Mouse (Mus musculus) embryonic facial prominence, embryonic 13.5 days (tissue): ENCODE data around the gene Tkt. TPM values are rescaled to one million over a fixed set of nuclear protein-coding genes. Genes with fewer than 3 reads are reported as not detected.
"Not testable (repeated sequence)": the region's sequence is repeated elsewhere in the genome, so short reads cannot be mapped to it uniquely, and the experiment has no call there.

Source experiments
- ATAC-seq: fragments of 200-750 bp; cut with Nextera tagmentation; 2 replicates; pipeline ENCODE4 v1.8.0; 2017; ENCODE audit warnings: low read depth; ENCODE audit not compliant: insufficient number of reproducible peaks, insufficient read depth, low FRiP score, low TSS enrichment
- H3K27ac ChIP-seq: fragments of 300-500 bp; sonication (generic); 2 replicates; pipeline ENCODE4 v1.5.1; 2015; ENCODE audit warnings: moderate library complexity, mild to moderate bottlenecking, inconsistent platforms
- H3K27me3 ChIP-seq: fragments of 300-500 bp; sonication (generic); 2 replicates; pipeline ENCODE4 v1.6.1; 2015; ENCODE audit warnings: mild to moderate bottlenecking, inconsistent platforms
- H3K36me3 ChIP-seq: fragments of 300-500 bp; sonication (generic); 2 replicates; pipeline ENCODE4 v1.6.1; 2015; ENCODE audit warnings: mild to moderate bottlenecking, inconsistent platforms
- H3K4me1 ChIP-seq: fragments of 300-500 bp; sonication (generic); 2 replicates; pipeline ENCODE4 v1.6.1; 2015; ENCODE audit warnings: inconsistent platforms
- H3K4me2 ChIP-seq: fragments of 300-500 bp; sonication (generic); 2 replicates; pipeline ENCODE4 v1.6.1; 2015; ENCODE audit warnings: moderate library complexity, mild to moderate bottlenecking, inconsistent platforms
- H3K4me3 ChIP-seq: fragments of 300-500 bp; sonication (generic); 2 replicates; pipeline ENCODE4 v1.5.1; 2015; ENCODE audit warnings: mild to moderate bottlenecking, inconsistent platforms
- H3K9ac ChIP-seq: fragments of 300-500 bp; sonication (generic); 2 replicates; pipeline ENCODE4 v1.6.1; 2015; ENCODE audit warnings: mild to moderate bottlenecking, inconsistent platforms
- H3K9me3 ChIP-seq: fragments of 300-500 bp; sonication (generic); 2 replicates; pipeline ENCODE4 v1.6.1; 2016; ENCODE audit warnings: inconsistent platforms
- WGBS: fragments of 180-500 bp; shearing (Covaris S2); methylation state at CpG from one replicate; pipeline ENCODE4 v1.1.7; 2015; ENCODE audit warnings: mixed read lengths; 5-methylcytosine and 5-hydroxymethylcytosine counted together
- polyA plus RNA-seq: library from polyadenylated mRNA; unstranded; fragments of >200 nt; fragmentation: Nextera tagmentation; extraction: Ambion mirVana; gene quantifications from 2 replicates; pipeline ENCODE4 v1.2.1, GENCODE M21; 2015

Gene Tkt
- polyA plus RNA-seq, 1 experiment from 2014 or later = 242 TPM

GRCm38 (mm10) chr14:30573983-30574584 is 25.9 kb downstream of the Tkt start:
- Histone ChIP-seq H3K27me3 (no peaks in the 10 kb centered on the region), H3K4me2 (no peak overlapping the region), H3K9ac (no peak overlapping the region), H3K36me3 (peaks cover 71% of the 10 kb centered on the region), H3K27ac (peak overlapping the region; percentile 49; the same call in 1 of the 2 replicates), H3K4me3 (no peak overlapping the region), H3K9me3 (no peaks in the 10 kb centered on the region), H3K4me1 (0 out of 2 replicates have a peak, but pooled peaks cover 2% of the 10 kb centered on the region)
- no peak for ATAC-seq
- 65% methylated on average over 6 of the region's 6 CpGs for WGBS

- ATAC-seq = no peak
Observed at GRCm38 (mm10) chr14:30575791-30576190, 27.6 kb downstream of the Tkt start.

GRCm38 (mm10) chr14:30576260-30576659 is 28.1 kb downstream of the Tkt start:
- peak overlapping the region; percentile 11; the same call in 1 of the 2 replicates for H3K27ac ChIP-seq
- no peak overlapping the region for H3K9ac ChIP-seq
- H3K4me3 ChIP-seq = no peak overlapping the region
- WGBS = 60% methylated on average over 5 of the region's 5 CpGs
- H3K4me1 ChIP-seq = 0 out of 2 replicates have a peak, but pooled peaks cover 2% of the 10 kb centered on the region
- peaks cover 49% of the 10 kb centered on the region for H3K36me3 ChIP-seq
- no peaks in the 10 kb centered on the region for H3K27me3 ChIP-seq
- H3K9me3 ChIP-seq = no peaks in the 10 kb centered on the region
- no peak overlapping the region for H3K4me2 ChIP-seq
- no peak for ATAC-seq

More at GRCm38 (mm10) chr14:30575791-30576190, 27.6 kb downstream of the Tkt start:
- no peaks in the 10 kb centered on the region for H3K9me3 ChIP-seq
- H3K4me2 ChIP-seq = no peak overlapping the region
- no peak overlapping the region for H3K4me3 ChIP-seq
- H3K27me3 ChIP-seq = no peaks in the 10 kb centered on the region
- no peak overlapping the region for H3K9ac ChIP-seq
- 0 out of 2 replicates have a peak, but pooled peaks cover 2% of the 10 kb centered on the region for H3K4me1 ChIP-seq
- H3K27ac ChIP-seq = no peak overlapping the region
- peaks cover 54% of the 10 kb centered on the region for H3K36me3 ChIP-seq
- 76% methylated on average over 7 of the region's 7 CpGs for WGBS

GRCm38 (mm10) chr14:30577303-30578062 is 29.3 kb downstream of the Tkt start:
- 39% methylated on average over 10 of the region's 12 CpGs for WGBS
- not testable (repeated sequence) for H3K27me3 ChIP-seq, ATAC-seq, H3K4me2 ChIP-seq, H3K9me3 ChIP-seq, H3K4me3 ChIP-seq, H3K27ac ChIP-seq, H3K4me1 ChIP-seq, H3K9ac ChIP-seq
- peaks cover 37% of the 10 kb centered on the region for H3K36me3 ChIP-seq

GRCm38 (mm10) chr14:30579180-30579579 is 31.0 kb downstream of the Tkt start:
- H3K36me3 ChIP-seq = peaks cover 20% of the 10 kb centered on the region; the same call in 1 of the 2 replicates
- no peak overlapping the region for H3K27ac ChIP-seq
- H3K27me3 ChIP-seq = no peaks in the 10 kb centered on the region
- H3K9me3 ChIP-seq = no peaks in the 10 kb centered on the region
- H3K4me2 ChIP-seq = no peak overlapping the region
- H3K4me1 ChIP-seq = peaks cover 4% of the 10 kb centered on the region; the same call in 1 of the 2 replicates
- H3K9ac ChIP-seq = no peak overlapping the region
- 69% methylated on average over 5 of the region's 5 CpGs for WGBS
- no peak overlapping the region for H3K4me3 ChIP-seq
- no peak for ATAC-seq

DNA sequence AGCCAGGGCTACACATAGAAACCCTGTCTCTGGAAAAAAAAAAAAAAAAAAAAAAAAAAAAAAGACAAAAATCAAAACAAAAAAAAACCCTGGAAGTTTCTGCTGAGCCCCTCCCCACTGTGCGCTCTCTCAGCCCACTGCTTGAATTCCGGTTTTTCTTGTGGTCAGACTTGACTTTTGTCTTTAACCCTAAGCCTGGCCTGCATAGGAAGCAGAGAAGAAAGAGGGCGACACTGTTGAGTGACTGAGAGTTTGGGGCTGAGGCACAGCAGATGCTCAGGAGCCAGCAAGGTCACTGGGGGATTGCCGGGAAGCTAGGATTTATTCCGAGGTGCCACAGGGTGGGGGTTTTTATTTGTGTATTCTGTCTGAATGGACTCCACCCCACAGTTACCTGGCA is 31.7 kb downstream of the Tkt start:
- WGBS = 42% methylated on average over 5 of the region's 5 CpGs

GRCm38 (mm10) chr14:30581238-30581637 is 33.1 kb downstream of the Tkt start:
- Histone ChIP-seq H3K9ac (no peak overlapping the region), H3K27ac (no peak overlapping the region), H3K9me3 (no peaks in the 10 kb centered on the region), H3K4me2 (no peak overlapping the region), H3K27me3 (no peaks in the 10 kb centered on the region), H3K36me3 (no peaks in the 10 kb centered on the region), H3K4me3 (no peak overlapping the region), H3K4me1 (peaks cover 13% of the 10 kb centered on the region)
- no peak for ATAC-seq
- 85% methylated on average over 1 of the region's 1 CpGs for WGBS

More for the DNA sequence above, 31.7 kb downstream of the Tkt start:
- peaks cover 11% of the 10 kb centered on the region for H3K4me1 ChIP-seq
- ATAC-seq = no peak
- H3K27me3 ChIP-seq = no peaks in the 10 kb centered on the region
- peaks cover 13% of the 10 kb centered on the region; the same call in 1 of the 2 replicates for H3K36me3 ChIP-seq
- H3K4me2 ChIP-seq = no peak overlapping the region
- H3K4me3 ChIP-seq = no peak overlapping the region
- no peak overlapping the region for H3K27ac ChIP-seq
- no peaks in the 10 kb centered on the region for H3K9me3 ChIP-seq
- no peak overlapping the region for H3K9ac ChIP-seq

DNA sequence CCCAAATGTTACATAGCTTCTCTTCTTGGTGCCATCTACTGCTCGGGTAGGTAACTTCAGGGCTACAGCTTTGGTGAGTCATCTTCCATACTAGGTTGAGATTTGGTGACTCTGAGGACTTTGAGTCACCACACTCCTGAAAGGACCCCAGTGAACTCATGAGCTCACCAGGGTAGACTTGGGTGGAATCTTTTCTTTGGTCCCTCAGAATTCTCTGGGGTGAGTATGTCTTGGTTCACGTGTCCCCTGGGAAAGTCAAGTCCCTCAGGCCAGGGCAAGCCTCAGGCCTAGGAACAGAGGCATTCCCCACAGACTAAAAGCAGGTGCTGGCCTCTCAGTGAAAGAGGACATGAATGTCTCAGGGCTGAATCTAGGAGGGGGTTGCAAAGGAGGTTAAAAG is 35.9 kb downstream of the Tkt start:
- Histone ChIP-seq H3K9ac (no peak overlapping the region), H3K27ac (no peak overlapping the region), H3K9me3 (no peaks in the 10 kb centered on the region), H3K27me3 (no peaks in the 10 kb centered on the region), H3K4me2 (no peak overlapping the region), H3K36me3 (no peaks in the 10 kb centered on the region), H3K4me1 (peaks cover 22% of the 10 kb centered on the region), H3K4me3 (no peak overlapping the region)
- no peak for ATAC-seq
- WGBS = 49% methylated on average over 2 of the region's 2 CpGs

DNA sequence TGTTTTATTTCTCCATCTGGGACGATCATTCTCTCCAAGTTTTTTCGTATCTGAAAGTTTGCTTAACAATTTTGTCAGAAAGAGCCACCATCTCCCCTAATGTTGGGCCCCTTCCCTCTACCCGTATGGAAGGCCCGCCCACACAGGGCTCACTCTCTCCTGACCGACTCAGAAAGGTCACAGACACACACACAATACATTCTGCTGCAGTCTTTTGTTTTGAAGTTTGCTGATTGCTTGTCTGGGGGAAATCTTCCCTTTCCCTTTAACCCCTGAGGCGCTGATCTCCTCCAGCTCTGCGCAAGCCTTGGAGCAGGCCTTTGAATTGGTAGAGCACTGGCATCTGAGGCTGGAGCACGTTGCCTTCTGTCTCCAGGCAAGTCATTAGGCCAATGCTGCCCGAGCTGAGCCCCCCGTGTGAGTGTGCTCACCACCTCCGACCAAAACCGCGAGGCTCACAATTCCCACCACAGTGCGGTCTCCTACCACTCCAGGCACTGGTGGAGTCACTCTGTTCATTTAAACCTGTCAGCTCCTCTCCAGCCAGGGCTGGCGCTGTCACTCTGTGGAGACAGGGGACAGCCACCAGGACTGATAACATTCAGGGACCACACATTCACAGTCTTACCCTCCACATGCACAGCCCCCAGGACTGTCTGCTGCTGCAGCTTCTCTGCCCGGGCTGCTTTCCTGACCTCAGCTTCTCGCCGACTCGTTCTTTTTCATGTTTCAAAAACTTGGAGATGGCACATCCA is 36.5 kb downstream of the Tkt start:
- H3K4me3 ChIP-seq = no peak overlapping the region
- H3K27me3 ChIP-seq = no peaks in the 10 kb centered on the region
- H3K9ac ChIP-seq = 0 out of 2 replicates have a peak overlapping the region, but pooled peaks have one; percentile 37
- no peak overlapping the region for H3K4me2 ChIP-seq
- no peaks in the 10 kb centered on the region for H3K36me3 ChIP-seq
- peak overlapping the region; percentile 19; the same call in 1 of the 2 replicates for H3K27ac ChIP-seq
- H3K4me1 ChIP-seq = peaks cover 22% of the 10 kb centered on the region
- WGBS = 41% methylated on average over 19 of the region's 19 CpGs
- H3K9me3 ChIP-seq = no peaks in the 10 kb centered on the region
- ATAC-seq = no peak

DNA sequence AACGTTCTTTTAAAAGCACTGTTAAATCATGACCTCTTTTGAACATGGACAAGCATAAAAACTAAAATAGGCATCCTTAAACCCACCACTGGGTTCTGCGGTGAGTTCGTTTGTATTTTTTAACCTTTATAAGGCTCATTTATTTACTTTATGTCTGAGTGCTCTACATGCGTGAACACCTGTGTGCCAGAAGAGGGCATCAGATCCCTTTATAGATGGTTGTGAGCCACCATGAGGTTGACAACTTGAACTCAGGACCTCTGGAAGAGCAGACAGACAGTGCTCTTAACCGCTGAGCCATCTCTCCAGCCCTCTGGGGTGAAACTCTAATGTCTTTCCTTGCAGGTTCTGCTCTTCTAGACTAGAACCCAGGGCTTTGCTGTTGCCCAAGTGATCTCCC is 37.2 kb downstream of the Tkt start:
- no peak for ATAC-seq
- Histone ChIP-seq H3K9ac (no peak overlapping the region), H3K27me3 (no peaks in the 10 kb centered on the region), H3K27ac (no peak overlapping the region), H3K4me1 (peaks cover 22% of the 10 kb centered on the region), H3K4me2 (no peak overlapping the region), H3K36me3 (no peaks in the 10 kb centered on the region), H3K4me3 (no peak overlapping the region), H3K9me3 (no peaks in the 10 kb centered on the region)
- 86% methylated on average over 5 of the region's 5 CpGs for WGBS

DNA sequence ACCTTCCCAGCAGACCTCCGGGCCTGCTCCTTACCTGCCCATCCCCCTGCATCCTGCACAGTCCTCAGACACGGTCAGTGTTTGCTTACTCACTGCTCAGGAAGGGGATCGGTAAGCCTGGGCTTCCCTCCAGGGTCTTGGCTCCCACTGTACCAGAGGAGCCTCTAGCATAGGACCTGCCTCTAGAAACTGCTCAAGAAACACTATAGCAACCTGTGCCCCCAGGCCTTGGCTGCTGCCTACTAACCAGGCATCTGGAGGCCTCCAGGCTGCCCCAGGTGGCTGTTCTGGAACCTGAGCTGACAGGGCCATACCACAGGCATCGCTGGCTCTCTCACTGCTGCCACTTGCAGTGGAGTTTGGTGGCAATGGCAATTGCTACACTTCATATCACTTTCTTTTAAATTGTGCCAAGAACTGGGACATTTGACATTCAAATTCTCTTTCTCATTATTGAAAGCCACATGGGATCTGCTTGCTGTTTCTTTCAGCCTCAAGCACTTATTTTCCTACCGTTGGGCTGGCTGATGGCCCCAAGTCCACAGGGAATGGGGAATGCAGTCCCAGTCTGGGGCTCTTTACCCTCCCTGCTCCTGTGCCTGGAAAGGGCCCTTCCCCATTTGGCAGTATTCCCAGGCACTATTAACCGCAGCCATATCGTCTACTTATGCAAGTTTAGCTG is 38.8 kb downstream of the Tkt start:
- no peak overlapping the region for H3K4me2 ChIP-seq
- 0 out of 2 replicates have a peak overlapping the region, but pooled peaks have one; percentile 1 for H3K9ac ChIP-seq
- no peaks in the 10 kb centered on the region for H3K9me3 ChIP-seq
- WGBS = 28% methylated on average over 7 of the region's 7 CpGs
- peaks cover 25% of the 10 kb centered on the region for H3K4me1 ChIP-seq
- H3K36me3 ChIP-seq = no peaks in the 10 kb centered on the region
- H3K27ac ChIP-seq = peak overlapping the region; percentile 72
- H3K4me3 ChIP-seq = no peak overlapping the region
- H3K27me3 ChIP-seq = no peaks in the 10 kb centered on the region
- ATAC-seq = peak; percentile 54; the same call in 1 of the 2 replicates
